In genomic region chr10:45070362-45070761, GRCm38 (mm10) we compare ENCODE assay signal across 14 mouse cellular contexts. TPM values are rescaled to one million over a fixed set of nuclear protein-coding genes. Genes with fewer than 3 reads are reported as not detected.
DNase-seq lines count a peak whose midpoint lies in the region; ATAC-seq and TF ChIP-seq lines count a peak whose summit lies in the region.
"Had no signal": no experiment of that assay in that cellular context is flagged by ENCODE, and none has a peak within 500 bp of the region (broad histone marks: within the 10 kb centered on the region; RNA-seq: fewer than 3 reads in every experiment).

No protein-coding gene starts in this region.

- intact Hi-C loops in heart, adult 2 months (cut with DNase I), result no loop called here
- intact Hi-C loops in heart, postnatal 36 days (cut with DNase I), result no loop called here

- no peak for TF ChIP-seq POLR2A in heart, adult 2 months (IDR thresholded peaks at IDR 0.05; ENCODE audit: insufficient read depth, low read depth, low read length)

- H3K4me3 ChIP-seq in heart, adult 2 months, result no peak overlapping the region
- H3K4me3 ChIP-seq in heart, embryonic 14.5 days (ENCODE audit: control insufficient read depth in 1 of 2, insufficient read depth in 1 of 2, low read depth in 1 of 2, low read length in 2 of 2), result no peak overlapping the region
- no peak overlapping the region for H3K4me3 ChIP-seq in liver, embryonic 14.5 days (ENCODE audit: insufficient read depth in 1 of 2, low read depth in 2 of 2, low read length in 2 of 2)
- H3K4me3 ChIP-seq: embryonic facial prominence, embryonic 15.5 days; forebrain, embryonic 12.5 days; limb, embryonic 10.5 days; midbrain, embryonic 15.5 days had no signal

- no peaks in the 10 kb centered on the region for H3K9me3 ChIP-seq in heart, embryonic 14.5 days (ENCODE audit: control insufficient read depth, low read length)
- H3K9me3 ChIP-seq in liver, embryonic 14.5 days (ENCODE audit: control insufficient read depth, low read length), result no peaks in the 10 kb centered on the region
- H3K9me3 ChIP-seq: embryonic facial prominence, embryonic 15.5 days; forebrain, embryonic 12.5 days; limb, embryonic 10.5 days; midbrain, embryonic 15.5 days had no signal

- no peaks in the 10 kb centered on the region; the same call in 1 of the 2 replicates for H3K36me3 ChIP-seq in heart, adult 2 months (ENCODE audit: control insufficient read depth, insufficient read depth, low read length)
- peaks cover 35% of the 10 kb centered on the region for H3K36me3 ChIP-seq in heart, embryonic 14.5 days (ENCODE audit: control insufficient read depth, insufficient read depth, low read length)
- H3K36me3 ChIP-seq in liver, embryonic 14.5 days (replicated peaks; ENCODE audit: control insufficient read depth, insufficient read depth, low read depth), result no peaks in the 10 kb centered on the region; the same call in 1 of the 2 replicates
- H3K36me3 ChIP-seq: midbrain, embryonic 15.5 days had no signal

- whole genome bisulfite sequencing in heart, adult 2 months, result 66% methylated on average over 5 of the region's 5 CpGs
- 37% methylated on average over 5 of the region's 5 CpGs for WGBS in heart, embryonic 14.5 days
- WGBS in liver, embryonic 14.5 days (ENCODE audit: insufficient replicate concordance), result 65% methylated on average over 5 of the region's 5 CpGs

- no peaks in the 10 kb centered on the region for H3K27me3 ChIP-seq in heart, adult 2 months (ENCODE audit: control insufficient read depth, insufficient read depth, low read length)
- no peaks in the 10 kb centered on the region for H3K27me3 ChIP-seq in heart, embryonic 14.5 days (ENCODE audit: control insufficient read depth, insufficient read depth, low read length)
- H3K27me3 ChIP-seq in liver, embryonic 14.5 days (ENCODE audit: control insufficient read depth, insufficient read depth, low read length), result no peaks in the 10 kb centered on the region
- H3K27me3 ChIP-seq: embryonic facial prominence, embryonic 15.5 days; forebrain, embryonic 12.5 days; midbrain, embryonic 15.5 days had no signal

- H3K9ac ChIP-seq in heart, adult 2 months (ENCODE audit: low read depth, low read length), result no peak overlapping the region
- H3K9ac ChIP-seq in heart, embryonic 14.5 days (ENCODE audit: low read length), result no peak overlapping the region; the same call in 1 of the 2 replicates
- H3K9ac ChIP-seq in liver, embryonic 14.5 days (replicated peaks), result no peak overlapping the region
- H3K9ac ChIP-seq: embryonic facial prominence, embryonic 15.5 days; forebrain, embryonic 12.5 days; lung, embryonic 14.5 days; midbrain, embryonic 15.5 days had no signal

- H3K27ac ChIP-seq in heart, adult 2 months, result peak overlapping the region; percentile 20; the same call in 1 of the 2 replicates
- H3K27ac ChIP-seq in heart, embryonic 14.5 days (replicated peaks in 1 of 2; ENCODE audit: control insufficient read depth in 1 of 2, insufficient read depth in 1 of 2, low read depth in 2 of 2, low read length in 2 of 2), result 0 out of 4 replicates have a peak overlapping the region, but pooled peaks of 1 of the 2 experiments have one; percentile 27
- H3K27ac ChIP-seq in liver, embryonic 14.5 days, result no peak overlapping the region
- H3K27ac ChIP-seq: embryonic facial prominence, embryonic 15.5 days; forebrain, embryonic 12.5 days; limb, embryonic 10.5 days; midbrain, embryonic 15.5 days had no signal

- peak overlapping the region; percentile 75; the same call in 1 of the 2 replicates for H3K4me2 ChIP-seq in heart, embryonic 14.5 days (ENCODE audit: low read length)
- H3K4me2 ChIP-seq in liver, embryonic 14.5 days (ENCODE audit: low read depth), result peak overlapping the region; percentile 38
- H3K4me2 ChIP-seq: embryonic facial prominence, embryonic 15.5 days; forebrain, embryonic 12.5 days; midbrain, embryonic 15.5 days had no signal

- peak; percentile 27; the same call in 1 of the 2 replicates for TF ChIP-seq CTCF in heart, adult 2 months (IDR thresholded peaks at IDR 0.05)
- no peak for TF ChIP-seq CTCF in liver, embryonic 14.5 days (IDR thresholded peaks at IDR 0.05; ENCODE audit: low read depth)

- TF ChIP-seq EP300 in heart, adult 2 months (IDR thresholded peaks at IDR 0.05; ENCODE audit: insufficient read depth, low read depth, low read length), result no peak
- TF ChIP-seq EP300 in liver, embryonic 14.5 days (IDR thresholded peaks at IDR 0.05; ENCODE audit: low read depth), result no peak

- no peaks in the 10 kb centered on the region; the same call in 1 of the 2 replicates for H3K79me2 ChIP-seq in heart, adult 2 months (replicated peaks; ENCODE audit: control insufficient read depth, insufficient read depth, low read length)

- no peak for DNase-seq in heart, adult 2 months
- DNase-seq in heart, postnatal 36 days, result no peak
- DNase-seq in adrenal gland, adult 8-10 months, result peak; percentile 30
- no peak for DNase-seq in liver, embryonic 14.5 days (ENCODE audit: low read depth in 3 of 3, low spot score in 3 of 3)
- DNase-seq in urinary bladder, postnatal 14 days (ENCODE audit: low spot score), result no peak
- DNase-seq in gastrocnemius, adult 18-20 months (ENCODE audit: low spot score), result no peak
- DNase-seq: cerebellum, adult 11 months; lung, embryonic 14.5 days had no signal

- no peak for ATAC-seq in heart, embryonic 14.5 days (ENCODE audit: insufficient number of reproducible peaks, insufficient read depth, low FRiP score, low read depth)
- ATAC-seq in liver, embryonic 14.5 days (ENCODE audit: insufficient read depth), result no peak
- ATAC-seq: hindbrain, embryonic 16.5 days; midbrain, embryonic 15.5 days had no signal

- H3K4me1 ChIP-seq in heart, adult 2 months (ENCODE audit: control insufficient read depth, insufficient read depth, low read length), result peaks cover 6% of the 10 kb centered on the region
- H3K4me1 ChIP-seq in heart, embryonic 14.5 days (ENCODE audit: control insufficient read depth in 2 of 2, insufficient read depth in 2 of 2, low read length in 2 of 2), result peaks cover 12 to 42% of the 10 kb centered on the region in 2 experiments
- peaks cover 29 to 37% of the 10 kb centered on the region in 2 experiments for H3K4me1 ChIP-seq in liver, embryonic 14.5 days (replicated peaks; ENCODE audit: control insufficient read depth in 2 of 2, insufficient read depth in 2 of 2, low read length in 1 of 2)

RNA-seq across cellular contexts. Expression of gene Prep, which starts 3.4 kb away (rescaled TPM):
- 10 to 100 TPM; 12.1 to 13.8 TPM for total RNA-seq in heart, adult 2 months (2021)
- 7.9 and 11.8 TPM in 2 replicates for polyA plus RNA-seq in heart, adult 2 months (2012; rRNA removed)
- 10 to 100 TPM; 15.6 TPM for total RNA-seq in heart, postnatal 36 days (2021)
- total RNA-seq in adrenal gland, adult 8-10 months (2022), result 10 to 100 TPM; 16.5 to 27.6 (median 19.4) TPM
- 24.4 and 26.7 TPM in 2 replicates for polyA plus RNA-seq in heart, embryonic 14.5 days (2014; fragmentation: Nextera tagmentation; extraction: Ambion mirVana)
- polyA plus RNA-seq in liver, embryonic 14.5 days (2012; rRNA removed), result 3.7 and 4.6 TPM in 2 replicates
- polyA plus RNA-seq in liver, embryonic 14.5 days (2014; fragmentation: Nextera tagmentation; extraction: Ambion mirVana), result 6.7 and 7.1 TPM in 2 replicates
- total RNA-seq in gastrocnemius, adult 18-20 months (2021), result 1 to 10 TPM; 6.0 to 6.9 TPM
